Mouse (Mus musculus) ovary, postnatal 10 days (tissue): ENCODE data around the gene C1qtnf9.

Source experiments
- DNase-seq: peaks from one replicate; pipeline ENCODE4 v3.0.0; 2022; ENCODE audit warnings: low spot score

The C1qtnf9 gene

GRCm38 (mm10) chr14:60751581-60751980 lies 16.4 kb upstream of the C1qtnf9 start:
- DNase-seq, result no peak

- no peak for DNase-seq
Measured at GRCm38 (mm10) chr14:60752892-60753800, 14.8 kb upstream of the C1qtnf9 start.

GRCm38 (mm10) chr14:60753801-60754126 lies 14.2 kb upstream of the C1qtnf9 start:
- no peak for DNase-seq

- DNase-seq, result no peak
Measured at GRCm38 (mm10) chr14:60754656-60755055, 13.3 kb upstream of the C1qtnf9 start.

- DNase-seq, result no peak
Measured at GRCm38 (mm10) chr14:60756271-60756670, 11.7 kb upstream of the C1qtnf9 start.

- DNase-seq, result no peak
Measured at GRCm38 (mm10) chr14:60757265-60757664, 10.7 kb upstream of the C1qtnf9 start.

GRCm38 (mm10) chr14:60757722-60758121 lies 10.2 kb upstream of the C1qtnf9 start:
- no peak for DNase-seq

- no peak for DNase-seq
Measured at GRCm38 (mm10) chr14:60759097-60759496, 8.8 kb upstream of the C1qtnf9 start.

GRCm38 (mm10) chr14:60761801-60762200 lies 6.1 kb upstream of the C1qtnf9 start:
- no peak for DNase-seq

- no peak for DNase-seq
Measured at GRCm38 (mm10) chr14:60762754-60763153, 5.2 kb upstream of the C1qtnf9 start.

- no peak for DNase-seq
Measured at GRCm38 (mm10) chr14:60763746-60764145, 4.2 kb upstream of the C1qtnf9 start.

- no peak for DNase-seq
Measured at GRCm38 (mm10) chr14:60764526-60764925, 3.4 kb upstream of the C1qtnf9 start.

GRCm38 (mm10) chr14:60765025-60765424 lies 2.9 kb upstream of the C1qtnf9 start:
- no peak for DNase-seq

- DNase-seq, result no peak
Measured at GRCm38 (mm10) chr14:60769340-60769739, 1.4 kb downstream of the C1qtnf9 start.

GRCm38 (mm10) chr14:60770594-60770993 lies 2.7 kb downstream of the C1qtnf9 start:
- no peak for DNase-seq

- DNase-seq, result peak; percentile 45
Measured at GRCm38 (mm10) chr14:60771057-60771456, 3.1 kb downstream of the C1qtnf9 start.

- DNase-seq, result no peak
Measured at GRCm38 (mm10) chr14:60773476-60773875, 5.5 kb downstream of the C1qtnf9 start.

GRCm38 (mm10) chr14:60776521-60776920 lies 8.6 kb downstream of the C1qtnf9 start:
- DNase-seq, result no peak

GRCm38 (mm10) chr14:60777485-60777919 lies 9.6 kb downstream of the C1qtnf9 start:
- no peak for DNase-seq

- DNase-seq, result no peak
Measured at GRCm38 (mm10) chr14:60779198-60779597, 11.3 kb downstream of the C1qtnf9 start.

- DNase-seq, result no peak
Measured at GRCm38 (mm10) chr14:60782121-60782656, 14.3 kb downstream of the C1qtnf9 start.

- no peak for DNase-seq
Measured at GRCm38 (mm10) chr14:60783196-60783595, 15.3 kb downstream of the C1qtnf9 start.

GRCm38 (mm10) chr14:60784427-60785315 lies 16.7 kb downstream of the C1qtnf9 start, which contains the start of gene Mipep:
Gene Mipep (plus strand): TSS chr14:60784573.
- DNase-seq, result peak; percentile 51
